Mouse (Mus musculus): ENCODE measurements around the gene Gm20388.

GRCm38 (mm10) chr8:124193992-124194391 is 4283.4 kb downstream of the Gm20388 start:
- no peak for TF ChIP-seq CTCF (IDR thresholded peaks at IDR 0.05; ENCODE audit: low read depth)
- TF ChIP-seq EP300 (IDR thresholded peaks at IDR 0.05; ENCODE audit: low read depth), result no peak

Measured in liver, embryonic 14.5 days (tissue).